ENCODE assay signal across 10 mouse cellular contexts in genomic region chr5:143405200-143405599, GRCm38 (mm10). TPM values are rescaled to one million over a fixed set of nuclear protein-coding genes. Genes with fewer than 3 reads are reported as not detected.
DNase-seq lines count a peak whose midpoint lies in the region; ATAC-seq and TF ChIP-seq lines count a peak whose summit lies in the region.
"Had no signal": no experiment of that assay in that cellular context is flagged by ENCODE, and none has a peak within 500 bp of the region (broad histone marks: within the 10 kb centered on the region; RNA-seq: fewer than 3 reads in every experiment).

No protein-coding gene starts in this region.

- no peak for DNase-seq in heart, adult 8-10 months (ENCODE audit: low spot score)
- peak; percentile 73 for DNase-seq in liver, postnatal 0 days
- DNase-seq in frontal cortex, postnatal 10 days (ENCODE audit: low spot score in 2 of 2): no peak
- no peak for DNase-seq in left cerebral cortex, postnatal 10 days (ENCODE audit: extremely low spot score in 1 of 2, low spot score in 2 of 2)
- DNase-seq in frontal cortex, postnatal 14 days (ENCODE audit: low spot score in 2 of 2): no peak
- DNase-seq: adrenal gland, postnatal 14 days; embryo, embryonic 11 days had no signal

- H3K4me1 ChIP-seq in heart, embryonic 16.5 days (ENCODE audit: control insufficient read depth, insufficient read depth, low read length): peaks cover 33% of the 10 kb centered on the region
- H3K4me1 ChIP-seq in embryonic facial prominence, embryonic 15.5 days: peaks cover 29% of the 10 kb centered on the region
- peaks cover 16% of the 10 kb centered on the region for H3K4me1 ChIP-seq in kidney, embryonic 14.5 days (ENCODE audit: control insufficient read depth, insufficient read depth, low read length)
- H3K4me1 ChIP-seq in liver, postnatal 0 days (ENCODE audit: insufficient read depth): peaks cover 57% of the 10 kb centered on the region

- H3K27me3 ChIP-seq in heart, embryonic 16.5 days (ENCODE audit: control insufficient read depth, insufficient read depth, low read length): no peaks in the 10 kb centered on the region
- H3K27me3 ChIP-seq in embryonic facial prominence, embryonic 15.5 days: no peaks in the 10 kb centered on the region
- H3K27me3 ChIP-seq in kidney, embryonic 14.5 days (ENCODE audit: control insufficient read depth, insufficient read depth, low read length): no peaks in the 10 kb centered on the region
- no peaks in the 10 kb centered on the region for H3K27me3 ChIP-seq in liver, postnatal 0 days (ENCODE audit: insufficient read depth, low read length)

- peak overlapping the region; percentile 87 for H3K4me2 ChIP-seq in heart, embryonic 16.5 days (ENCODE audit: low read depth, low read length)
- H3K4me2 ChIP-seq in embryonic facial prominence, embryonic 15.5 days (replicated peaks): peak overlapping the region; percentile 59
- H3K4me2 ChIP-seq in kidney, embryonic 14.5 days (replicated peaks; ENCODE audit: low read depth, low read length): peak overlapping the region; percentile 88; the same call in 1 of the 2 replicates
- H3K4me2 ChIP-seq in liver, postnatal 0 days (ENCODE audit: low read depth, low read length): peak overlapping the region; percentile 84

- intact Hi-C loops in left cerebral cortex, postnatal 10 days (cut with DNase I): no loop called here

- TF ChIP-seq EP300 in liver, postnatal 0 days (IDR thresholded peaks at IDR 0.05; ENCODE audit: low read depth): peak; percentile 62; the same call in 1 of the 2 replicates

- 0 out of 2 replicates have a peak, but pooled peaks cover 3% of the 10 kb centered on the region for H3K36me3 ChIP-seq in heart, embryonic 16.5 days (ENCODE audit: control insufficient read depth, insufficient read depth)
- peaks cover 26% of the 10 kb centered on the region for H3K36me3 ChIP-seq in embryonic facial prominence, embryonic 15.5 days
- H3K36me3 ChIP-seq in kidney, embryonic 14.5 days (ENCODE audit: control insufficient read depth, insufficient read depth, low read length): peaks cover 37% of the 10 kb centered on the region
- peaks cover 28% of the 10 kb centered on the region for H3K36me3 ChIP-seq in liver, postnatal 0 days (replicated peaks; ENCODE audit: insufficient read depth, low read length)

- no peaks in the 10 kb centered on the region for H3K9me3 ChIP-seq in heart, embryonic 16.5 days (replicated peaks; ENCODE audit: control insufficient read depth, low read length)
- no peaks in the 10 kb centered on the region for H3K9me3 ChIP-seq in embryonic facial prominence, embryonic 15.5 days (replicated peaks)
- H3K9me3 ChIP-seq in kidney, embryonic 14.5 days (ENCODE audit: control insufficient read depth, low read length): no peaks in the 10 kb centered on the region
- H3K9me3 ChIP-seq in liver, postnatal 0 days (ENCODE audit: low read length): no peaks in the 10 kb centered on the region

- no peak overlapping the region for H3K27ac ChIP-seq in heart, embryonic 16.5 days (ENCODE audit: low read length)
- no peak overlapping the region for H3K27ac ChIP-seq in embryonic facial prominence, embryonic 15.5 days (replicated peaks)
- H3K27ac ChIP-seq in kidney, embryonic 14.5 days (ENCODE audit: low read depth, low read length): no peak overlapping the region
- H3K27ac ChIP-seq in liver, postnatal 0 days (ENCODE audit: low read depth): peak overlapping the region; percentile 94

- peak overlapping the region; percentile 97; the same call in 1 of the 2 replicates for H3K9ac ChIP-seq in heart, embryonic 16.5 days (ENCODE audit: low read length)
- no peak overlapping the region for H3K9ac ChIP-seq in embryonic facial prominence, embryonic 15.5 days
- H3K9ac ChIP-seq in kidney, embryonic 14.5 days (ENCODE audit: low read depth, low read length): peak overlapping the region; percentile 38; the same call in 1 of the 2 replicates
- 0 out of 2 replicates have a peak overlapping the region, but pooled peaks have one; percentile 9 for H3K9ac ChIP-seq in liver, postnatal 0 days (replicated peaks)

- WGBS in heart, embryonic 16.5 days: 69% methylated on average over 9 of the region's 9 CpGs
- WGBS in embryonic facial prominence, embryonic 15.5 days: 85% methylated on average over 9 of the region's 9 CpGs
- WGBS in kidney, embryonic 14.5 days: 87% methylated on average over 9 of the region's 9 CpGs
- 61% methylated on average over 9 of the region's 9 CpGs for WGBS in liver, postnatal 0 days (ENCODE audit: insufficient replicate concordance)

- TF ChIP-seq CTCF in liver, postnatal 0 days (IDR thresholded peaks at IDR 0.05; ENCODE audit: low read depth): no peak

- ATAC-seq in heart, embryonic 16.5 days (replicated peaks; ENCODE audit: extremely low read depth, insufficient read depth, low FRiP score): no peak
- no peak for ATAC-seq in embryonic facial prominence, embryonic 15.5 days (ENCODE audit: insufficient number of reproducible peaks, low FRiP score, low TSS enrichment, low read depth)
- ATAC-seq in kidney, embryonic 14.5 days (ENCODE audit: low FRiP score, low TSS enrichment): no peak
- ATAC-seq in liver, postnatal 0 days: peak; percentile 67

- peak overlapping the region; percentile 10; the same call in 1 of the 2 replicates for H3K4me3 ChIP-seq in heart, embryonic 16.5 days (ENCODE audit: low read length)
- peak overlapping the region; percentile 99 for H3K4me3 ChIP-seq in embryonic facial prominence, embryonic 15.5 days (replicated peaks)
- H3K4me3 ChIP-seq in kidney, embryonic 14.5 days (ENCODE audit: low read length): peak overlapping the region; percentile 99; the same call in 1 of the 2 replicates
- H3K4me3 ChIP-seq in liver, postnatal 0 days (ENCODE audit: low read depth, low read length): peak overlapping the region; percentile 98

RNA-seq across cellular contexts. Expression of gene Kdelr2, which starts 1.6 kb away (rescaled TPM):
- polyA plus RNA-seq in heart, embryonic 16.5 days (2015; fragmentation: Nextera tagmentation; extraction: Ambion mirVana): 194 and 203 TPM in 2 replicates
- 10 to 100 TPM; 45.0 to 54.2 (median 49.3) TPM for total RNA-seq in heart, adult 8-10 months (2022)
- 416 and 417 TPM in 2 replicates for polyA plus RNA-seq in embryonic facial prominence, embryonic 15.5 days (2015; fragmentation: Nextera tagmentation; extraction: Ambion mirVana)
- 351 and 359 TPM in 2 replicates for polyA plus RNA-seq in kidney, embryonic 14.5 days (2014; fragmentation: Nextera tagmentation; extraction: Ambion mirVana)
- 146 and 160 TPM in 2 replicates for polyA plus RNA-seq in liver, postnatal 0 days (2015; fragmentation: Nextera tagmentation; extraction: Ambion mirVana)
- total RNA-seq in left cerebral cortex, postnatal 10 days (2021): 10 to 100 TPM; 47.2 to 47.9 TPM

RNA-seq across cellular contexts. Expression of gene Grid2ip, which starts 48.1 kb away (rescaled TPM):
- polyA plus RNA-seq in heart, embryonic 16.5 days (2015; fragmentation: Nextera tagmentation; extraction: Ambion mirVana): 0.08 TPM in 1 of 2 replicates, not detected in the other
- not detected for total RNA-seq in heart, adult 8-10 months (2022)
- 0.68 and 1.8 TPM in 2 replicates for polyA plus RNA-seq in embryonic facial prominence, embryonic 15.5 days (2015; fragmentation: Nextera tagmentation; extraction: Ambion mirVana)
- 0.06 and 0.20 TPM in 2 replicates for polyA plus RNA-seq in kidney, embryonic 14.5 days (2014; fragmentation: Nextera tagmentation; extraction: Ambion mirVana)
- polyA plus RNA-seq in liver, postnatal 0 days (2015; fragmentation: Nextera tagmentation; extraction: Ambion mirVana): not detected in 2 replicates
- 1 to 10 TPM; 2.0 TPM for total RNA-seq in left cerebral cortex, postnatal 10 days (2021)

RNA-seq across cellular contexts. Expression of gene Daglb, which starts 59.2 kb away (rescaled TPM):
- polyA plus RNA-seq in heart, embryonic 16.5 days (2015; fragmentation: Nextera tagmentation; extraction: Ambion mirVana): 8.9 and 9.3 TPM in 2 replicates
- total RNA-seq in heart, adult 8-10 months (2022): 1 to 10 TPM; 8.1 to 9.3 (median 8.8) TPM
- polyA plus RNA-seq in embryonic facial prominence, embryonic 15.5 days (2015; fragmentation: Nextera tagmentation; extraction: Ambion mirVana): 11.9 and 13.3 TPM in 2 replicates
- 5.4 and 7.2 TPM in 2 replicates for polyA plus RNA-seq in kidney, embryonic 14.5 days (2014; fragmentation: Nextera tagmentation; extraction: Ambion mirVana)
- polyA plus RNA-seq in liver, postnatal 0 days (2015; fragmentation: Nextera tagmentation; extraction: Ambion mirVana): 4.8 and 5.6 TPM in 2 replicates
- total RNA-seq in left cerebral cortex, postnatal 10 days (2021): 10 to 100 TPM; 20.2 to 21.8 TPM

Comparison
In these comparisons a context has a peak if more than half of its experiments do, and no peak if none do; other contexts are left out.
1. H3K4me3 ChIP-seq: peak in every context shown above with its lines; median percentile 99 in embryonic facial prominence, embryonic 15.5 days; 99 in kidney, embryonic 14.5 days; 98 in liver, postnatal 0 days; 10 in heart, embryonic 16.5 days.